Mouse (Mus musculus) forebrain, embryonic 15.5 days (tissue): ENCODE measurements around the gene Gnat2. TPM values are rescaled to one million over a fixed set of nuclear protein-coding genes. Genes with fewer than 3 reads are reported as not detected.
A peak's percentile ranks its signal among the peaks of the same experiment; 100 is the strongest.

Source experiments
- ATAC-seq: fragments of 200-750 bp; cut with Nextera tagmentation; replicated peaks from 2 replicates; pipeline ENCODE4 v1.8.0; 2017; ENCODE audit warnings: mild to moderate bottlenecking, moderate TSS enrichment, moderate library complexity
- H3K27ac ChIP-seq: fragments of 300-500 bp; sonication (generic); replicated peaks from 2 replicates; pipeline ENCODE4 v1.5.1; 2015; ENCODE audit warnings: mild to moderate bottlenecking, inconsistent platforms
- H3K27me3 ChIP-seq: fragments of 300-500 bp; sonication (generic); 2 replicates; pipeline ENCODE4 v1.6.1; 2015; ENCODE audit warnings: inconsistent platforms
- H3K36me3 ChIP-seq: fragments of 300-500 bp; sonication (generic); 2 replicates; pipeline ENCODE4 v1.6.1; 2015; ENCODE audit warnings: mild to moderate bottlenecking, inconsistent platforms
- H3K4me1 ChIP-seq: fragments of 300-500 bp; sonication (generic); 2 replicates; pipeline ENCODE4 v1.6.1; 2015; ENCODE audit warnings: inconsistent platforms
- H3K4me2 ChIP-seq: fragments of 300-500 bp; sonication (generic); replicated peaks from 2 replicates; pipeline ENCODE4 v1.6.1; 2015; ENCODE audit warnings: mild to moderate bottlenecking, inconsistent platforms
- H3K4me3 ChIP-seq: fragments of 300-500 bp; sonication (generic); 2 replicates; pipeline ENCODE4 v1.5.1; 2015; ENCODE audit warnings: mild to moderate bottlenecking, inconsistent platforms
- H3K9ac ChIP-seq: fragments of 300-500 bp; sonication (generic); replicated peaks from 2 replicates; pipeline ENCODE4 v1.6.1; 2015; ENCODE audit warnings: mild to moderate bottlenecking, inconsistent platforms
- H3K9me3 ChIP-seq: fragments of 300-500 bp; sonication (generic); 2 replicates; pipeline ENCODE4 v1.6.1; 2016; ENCODE audit warnings: inconsistent platforms
- WGBS: fragments of 180-500 bp; shearing (Covaris S2); methylation state at CpG from one replicate; pipeline ENCODE4 v1.1.7; 2015; ENCODE audit warnings: mixed read lengths; 5-methylcytosine and 5-hydroxymethylcytosine counted together
- polyA plus RNA-seq: library from polyadenylated mRNA; unstranded; fragments of >200 nt; fragmentation: Nextera tagmentation; extraction: Ambion mirVana; gene quantifications from 2 replicates; pipeline ENCODE4 v1.2.1, GENCODE M21; 2015

The Gnat2 gene
- polyA plus RNA-seq, 1 experiment from 2014 or later = 0.43 TPM

DNA sequence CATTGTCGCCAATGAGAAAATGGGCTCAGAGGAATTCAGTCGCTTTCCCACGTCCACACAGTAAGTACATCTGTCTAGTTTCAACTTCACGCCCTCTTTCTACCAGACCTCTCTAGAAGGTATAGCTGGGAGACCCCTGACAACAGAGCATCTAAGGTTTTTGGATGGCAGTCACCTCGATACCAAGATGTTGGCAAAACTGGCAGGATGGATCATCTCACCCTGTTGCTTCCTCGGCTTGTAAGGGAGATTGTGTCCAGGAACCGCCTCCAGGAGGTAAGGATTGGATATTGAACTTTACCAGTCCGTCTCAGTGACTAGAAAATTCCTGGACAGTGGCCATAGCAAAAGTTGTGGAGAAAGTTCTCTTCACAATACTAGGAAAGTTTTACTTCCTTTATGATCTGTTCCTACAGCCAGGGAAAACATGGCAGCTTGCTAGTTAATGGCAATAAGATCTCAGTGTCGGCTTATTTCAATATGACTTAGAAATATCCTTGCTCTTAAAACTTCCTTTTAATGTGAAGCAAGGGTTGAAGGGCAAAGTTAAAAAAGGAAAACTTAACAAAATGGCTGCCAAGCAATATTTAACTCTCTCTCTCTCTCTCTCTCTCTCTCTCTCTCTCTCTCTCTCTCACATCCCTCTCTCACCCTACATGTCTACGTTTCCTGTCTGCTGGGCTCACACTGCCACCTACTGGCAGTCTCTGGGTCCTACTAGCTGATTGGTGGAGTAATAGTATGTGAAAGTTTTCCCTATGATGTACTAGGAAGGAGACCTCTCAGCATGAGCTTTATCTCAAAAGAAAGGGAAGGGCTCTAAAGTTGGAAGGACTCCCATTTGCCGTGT, 55.0 kb downstream of the Gnat2 start:
- no peaks in the 10 kb centered on the region for H3K27me3 ChIP-seq

More for the DNA sequence above, 55.0 kb downstream of the Gnat2 start:
- Histone ChIP-seq H3K9ac (no peak overlapping the region), H3K9me3 (no peaks in the 10 kb centered on the region), H3K4me3 (no peak overlapping the region), H3K4me2 (no peak overlapping the region), H3K4me1 (peaks cover 38% of the 10 kb centered on the region), H3K27ac (no peak overlapping the region), H3K36me3 (no peaks in the 10 kb centered on the region)
- ATAC-seq = peak; percentile 53
- 66% methylated on average over 11 of the region's 11 CpGs for WGBS

Other genes starting within 250 kb of the Gnat2 start
- not detected in 2 replicates for gene Eps8l3, start 215.6 kb upstream of the Gnat2 start, polyA plus RNA-seq
- gene Gstm5, start 197.0 kb upstream of the Gnat2 start, polyA plus RNA-seq = 175 and 184 TPM in 2 replicates
- gene Gstm7, start 161.0 kb upstream of the Gnat2 start, polyA plus RNA-seq = 74.8 and 81.6 TPM in 2 replicates
- gene Gstm6, start 149.0 kb upstream of the Gnat2 start, polyA plus RNA-seq = 10.9 and 12.6 TPM in 2 replicates
- gene Gstm3, start 123.5 kb upstream of the Gnat2 start, polyA plus RNA-seq = not detected in 2 replicates
- 4.3 and 4.5 TPM in 2 replicates for gene Gstm2, start 106.3 kb upstream of the Gnat2 start, polyA plus RNA-seq
- 44.0 and 60.7 TPM in 2 replicates for gene Gstm1, start 74.8 kb upstream of the Gnat2 start, polyA plus RNA-seq
- gene Gstm4, start 47.9 kb upstream of the Gnat2 start, polyA plus RNA-seq = 12.4 and 15.1 TPM in 2 replicates
- gene Ampd2, start 6.1 kb upstream of the Gnat2 start, polyA plus RNA-seq = 49.4 and 50.7 TPM in 2 replicates
- 165 and 168 TPM in 2 replicates for gene Gnai3, start 53.4 kb downstream of the Gnat2 start, polyA plus RNA-seq
- gene Gpr61, start 62.1 kb downstream of the Gnat2 start, polyA plus RNA-seq = 1.9 and 2.2 TPM in 2 replicates
- gene Amigo1, start 93.5 kb downstream of the Gnat2 start, polyA plus RNA-seq = 9.9 and 11.7 TPM in 2 replicates
- gene Cyb561d1, start 108.4 kb downstream of the Gnat2 start, polyA plus RNA-seq = 4.4 and 4.5 TPM in 2 replicates
- 32.5 and 33.6 TPM in 2 replicates for gene Atxn7l2, start 118.1 kb downstream of the Gnat2 start, polyA plus RNA-seq
- 2.3 and 2.7 TPM in 2 replicates for gene Sypl2, start 133.9 kb downstream of the Gnat2 start, polyA plus RNA-seq
- gene Psma5, start 164.1 kb downstream of the Gnat2 start, polyA plus RNA-seq = 260 and 271 TPM in 2 replicates
- gene Sort1, start 191.3 kb downstream of the Gnat2 start, polyA plus RNA-seq = 25.7 and 26.0 TPM in 2 replicates